Mouse (Mus musculus): ENCODE measurements at regions not wholly inside any gene's neighbourhood (a gene's known extent, or its start where the extent isn't known, plus 50 kb on each side); places are given as distances from the start of the nearest gene placed in this dataset.

DNA sequence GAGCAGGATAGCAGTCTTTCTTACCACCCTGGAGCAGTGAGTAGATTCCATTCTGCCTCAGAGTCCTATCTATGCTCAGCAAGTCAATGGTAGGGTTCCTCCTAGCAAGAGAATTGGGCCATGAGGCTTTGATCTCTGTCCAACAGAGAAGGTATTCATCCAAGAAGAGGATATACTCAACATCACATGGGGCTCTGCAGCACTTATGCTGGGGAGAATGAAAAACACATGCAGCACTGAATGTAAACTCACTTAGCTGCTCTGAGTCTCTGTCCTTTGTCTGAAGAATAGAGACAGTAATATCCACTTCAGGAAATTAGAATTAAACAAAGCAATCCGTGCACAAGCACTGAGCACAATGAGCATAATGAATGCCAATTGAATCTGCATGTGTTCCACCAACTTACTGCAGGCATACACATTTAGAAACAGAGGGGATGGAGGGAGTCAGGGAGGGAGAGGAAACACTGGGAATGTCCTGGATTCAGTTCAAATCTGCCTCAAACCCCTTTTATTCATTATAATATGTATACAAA lies 714.6 kb downstream of the Gm9195 start:
- H3K4me2 ChIP-seq = no peak overlapping the region
- no peaks in the 10 kb centered on the region for H3K36me3 ChIP-seq
- H3K4me3 ChIP-seq = no peak overlapping the region
- no peaks in the 10 kb centered on the region for H3K4me1 ChIP-seq
- ATAC-seq = no peak
- no peak overlapping the region for H3K27ac ChIP-seq
- no peaks in the 10 kb centered on the region for H3K27me3 ChIP-seq (replicated peaks)
- no peaks in the 10 kb centered on the region for H3K9me3 ChIP-seq (replicated peaks)
- WGBS (ENCODE audit: insufficient replicate concordance) = 54% methylated on average over 1 of the region's 1 CpGs
- no peak overlapping the region for H3K9ac ChIP-seq

- WGBS (ENCODE audit: insufficient replicate concordance) = 64% methylated on average over 1 of the region's 1 CpGs
- no peak overlapping the region for H3K4me3 ChIP-seq
- no peak overlapping the region for H3K9ac ChIP-seq
- no peaks in the 10 kb centered on the region for H3K36me3 ChIP-seq
- H3K27ac ChIP-seq = no peak overlapping the region
- H3K4me2 ChIP-seq = no peak overlapping the region
- no peak for ATAC-seq
- H3K27me3 ChIP-seq (replicated peaks) = no peaks in the 10 kb centered on the region
- no peaks in the 10 kb centered on the region for H3K9me3 ChIP-seq (replicated peaks)
- H3K4me1 ChIP-seq = no peaks in the 10 kb centered on the region
Measured at GRCm38 (mm10) chr14:71766856-71767255, 724.8 kb downstream of the Gm9195 start.

GRCm38 (mm10) chr14:71728542-71728941 lies 763.1 kb downstream of the Gm9195 start:
- Histone ChIP-seq H3K9me3 (replicated peaks) (no peaks in the 10 kb centered on the region), H3K4me2 (no peak overlapping the region), H3K27ac (no peak overlapping the region), H3K36me3 (no peaks in the 10 kb centered on the region), H3K27me3 (replicated peaks) (no peaks in the 10 kb centered on the region), H3K9ac (no peak overlapping the region), H3K4me3 (no peak overlapping the region), H3K4me1 (no peaks in the 10 kb centered on the region)
- no peak for ATAC-seq
- WGBS (ENCODE audit: insufficient replicate concordance) = 68% methylated on average over 4 of the region's 4 CpGs

GRCm38 (mm10) chr14:71723526-71723925 lies 768.1 kb downstream of the Gm9195 start:
- no peak overlapping the region for H3K4me2 ChIP-seq
- H3K27me3 ChIP-seq (replicated peaks) = no peaks in the 10 kb centered on the region
- H3K27ac ChIP-seq = no peak overlapping the region
- ATAC-seq = no peak
- no peak overlapping the region for H3K4me3 ChIP-seq
- WGBS (ENCODE audit: insufficient replicate concordance) = 33% methylated on average over 2 of the region's 2 CpGs
- no peaks in the 10 kb centered on the region for H3K4me1 ChIP-seq
- H3K36me3 ChIP-seq = no peaks in the 10 kb centered on the region
- no peaks in the 10 kb centered on the region for H3K9me3 ChIP-seq (replicated peaks)
- no peak overlapping the region for H3K9ac ChIP-seq

- H3K9me3 ChIP-seq (replicated peaks) = no peaks in the 10 kb centered on the region
Measured at GRCm38 (mm10) chr14:71709528-71710289, 781.9 kb downstream of the Gm9195 start.

GRCm38 (mm10) chr14:71692752-71693437 lies 798.7 kb downstream of the Gm9195 start:
- no peak for ATAC-seq
- no peaks in the 10 kb centered on the region for H3K4me1 ChIP-seq
- H3K4me3 ChIP-seq = no peak overlapping the region
- no peaks in the 10 kb centered on the region for H3K36me3 ChIP-seq
- H3K4me2 ChIP-seq = no peak overlapping the region
- H3K27me3 ChIP-seq (replicated peaks) = no peaks in the 10 kb centered on the region
- no peak overlapping the region for H3K9ac ChIP-seq
- no peaks in the 10 kb centered on the region for H3K9me3 ChIP-seq (replicated peaks)
- WGBS (ENCODE audit: insufficient replicate concordance) = 67% methylated on average over 3 of the region's 3 CpGs
- H3K27ac ChIP-seq = no peak overlapping the region

More at GRCm38 (mm10) chr14:71709528-71710289, 781.9 kb downstream of the Gm9195 start:
- H3K9ac ChIP-seq = no peak overlapping the region
- no peaks in the 10 kb centered on the region for H3K36me3 ChIP-seq
- no peaks in the 10 kb centered on the region for H3K4me1 ChIP-seq
- no peak for ATAC-seq
- H3K4me2 ChIP-seq = no peak overlapping the region
- H3K27ac ChIP-seq = no peak overlapping the region
- 41% methylated on average over 5 of the region's 5 CpGs for WGBS (ENCODE audit: insufficient replicate concordance)
- no peak overlapping the region for H3K4me3 ChIP-seq
- no peaks in the 10 kb centered on the region for H3K27me3 ChIP-seq (replicated peaks)

DNA sequence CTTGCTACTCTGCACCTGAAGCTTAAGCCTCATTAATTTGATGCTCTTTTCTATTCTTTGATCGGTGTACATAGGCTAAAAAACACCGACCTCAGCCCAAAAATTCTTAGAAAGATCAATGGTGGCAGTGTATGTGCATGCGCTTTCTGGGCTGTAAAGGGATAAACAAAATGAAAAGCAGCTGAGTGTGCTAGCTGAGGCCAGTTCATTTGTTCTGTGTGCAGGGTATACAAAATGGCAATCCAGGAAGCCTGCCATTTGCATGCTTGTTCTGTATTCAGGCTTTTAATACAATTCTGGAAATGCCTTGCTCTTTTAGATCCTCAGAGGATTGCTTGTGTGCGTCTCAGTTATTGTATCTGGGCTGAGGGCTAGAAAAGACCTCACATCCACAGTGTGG lies 817.1 kb downstream of the Gm9195 start:
- no peak overlapping the region for H3K4me2 ChIP-seq
- H3K4me1 ChIP-seq = no peaks in the 10 kb centered on the region
- no peak for ATAC-seq
- H3K27me3 ChIP-seq (replicated peaks) = no peaks in the 10 kb centered on the region
- no peaks in the 10 kb centered on the region for H3K9me3 ChIP-seq (replicated peaks)
- H3K9ac ChIP-seq = no peak overlapping the region
- no peak overlapping the region for H3K4me3 ChIP-seq
- H3K36me3 ChIP-seq = no peaks in the 10 kb centered on the region
- WGBS (ENCODE audit: insufficient replicate concordance) = 76% methylated on average over 4 of the region's 4 CpGs
- no peak overlapping the region for H3K27ac ChIP-seq

DNA sequence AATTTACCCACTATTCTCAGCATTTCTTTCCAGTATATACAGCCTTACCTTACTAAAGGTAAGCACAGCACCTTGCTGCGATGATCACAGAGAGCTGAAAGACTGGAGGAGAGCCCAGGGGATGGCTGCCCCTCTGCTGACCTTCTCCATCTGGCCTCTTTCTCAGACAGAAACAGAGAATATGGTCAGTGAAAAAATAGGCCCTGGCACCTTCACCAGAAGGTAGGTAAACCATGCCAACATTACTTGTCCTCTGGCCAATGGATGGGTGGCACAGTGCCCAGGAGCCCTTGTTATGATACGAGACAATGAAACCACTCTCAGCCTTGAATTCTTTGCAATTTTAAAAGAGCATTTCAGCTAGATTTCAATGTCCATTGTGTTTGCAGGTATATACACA lies 817.8 kb downstream of the Gm9195 start:
- H3K36me3 ChIP-seq = no peaks in the 10 kb centered on the region
- no peak for ATAC-seq
- WGBS (ENCODE audit: insufficient replicate concordance) = 69% methylated on average over 2 of the region's 2 CpGs
- H3K9me3 ChIP-seq (replicated peaks) = no peaks in the 10 kb centered on the region
- H3K9ac ChIP-seq = no peak overlapping the region
- H3K4me1 ChIP-seq = no peaks in the 10 kb centered on the region
- no peaks in the 10 kb centered on the region for H3K27me3 ChIP-seq (replicated peaks)
- no peak overlapping the region for H3K4me3 ChIP-seq
- H3K4me2 ChIP-seq = no peak overlapping the region
- H3K27ac ChIP-seq = no peak overlapping the region

DNA sequence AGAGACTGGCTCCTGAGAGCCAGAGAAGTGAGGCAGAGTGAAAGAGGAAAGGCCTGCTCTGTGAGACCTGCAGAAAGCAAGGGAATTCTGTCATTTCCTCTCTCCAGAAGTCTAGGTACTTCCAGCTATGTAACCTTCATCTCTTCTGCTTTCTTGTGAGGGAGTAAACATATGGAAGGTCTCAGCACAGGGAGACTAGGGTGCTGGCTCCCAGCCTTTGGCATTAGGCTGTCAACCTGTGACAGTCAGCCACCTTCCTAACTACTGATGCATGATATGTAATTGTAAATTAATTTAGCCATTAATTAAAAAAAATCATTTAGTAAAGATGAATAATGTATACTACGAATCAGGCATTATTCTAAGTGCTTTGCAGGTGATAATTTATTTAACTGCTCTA lies 819.2 kb downstream of the Gm9195 start:
- Histone ChIP-seq H3K27ac (no peak overlapping the region), H3K9me3 (replicated peaks) (no peaks in the 10 kb centered on the region), H3K4me2 (no peak overlapping the region), H3K36me3 (no peaks in the 10 kb centered on the region), H3K27me3 (replicated peaks) (no peaks in the 10 kb centered on the region), H3K4me1 (no peaks in the 10 kb centered on the region), H3K9ac (no peak overlapping the region), H3K4me3 (no peak overlapping the region)
- WGBS (ENCODE audit: insufficient replicate concordance) = 48% methylated on average over 1 of the region's 1 CpGs
- no peak for ATAC-seq

- Histone ChIP-seq H3K9ac (no peak overlapping the region), H3K27ac (no peak overlapping the region), H3K36me3 (no peaks in the 10 kb centered on the region), H3K4me3 (no peak overlapping the region), H3K4me2 (no peak overlapping the region), H3K4me1 (no peaks in the 10 kb centered on the region), H3K9me3 (replicated peaks) (no peaks in the 10 kb centered on the region), H3K27me3 (replicated peaks) (no peaks in the 10 kb centered on the region)
- 38% methylated on average over 2 of the region's 2 CpGs for WGBS (ENCODE audit: insufficient replicate concordance)
- ATAC-seq = no peak
Measured at GRCm38 (mm10) chr14:71671994-71672393, 819.6 kb downstream of the Gm9195 start.

DNA sequence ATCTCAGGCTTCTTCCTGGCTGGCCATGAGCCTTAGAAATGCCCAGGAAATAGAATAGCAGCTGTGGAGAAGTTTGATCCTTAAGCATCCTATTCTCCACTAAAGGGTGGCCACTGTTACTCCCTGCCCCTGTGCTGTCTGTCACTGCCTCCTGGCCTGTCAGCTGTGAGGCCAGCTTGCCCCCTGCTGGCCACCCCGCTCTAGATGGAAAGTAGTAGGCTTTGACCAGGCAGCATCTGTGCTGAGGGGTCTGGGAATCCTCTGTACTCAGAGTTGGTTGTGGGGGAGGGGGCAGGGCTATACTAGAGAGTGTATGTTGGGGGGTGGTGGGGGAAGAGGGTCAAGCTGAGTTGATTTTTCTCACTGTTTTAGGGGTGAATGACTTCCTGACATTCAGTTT lies 821.2 kb downstream of the Gm9195 start:
- 6% methylated on average over 1 of the region's 1 CpGs for WGBS (ENCODE audit: insufficient replicate concordance)
- Histone ChIP-seq H3K4me2 (no peak overlapping the region), H3K36me3 (no peaks in the 10 kb centered on the region), H3K9ac (no peak overlapping the region), H3K4me3 (no peak overlapping the region), H3K27ac (no peak overlapping the region), H3K27me3 (replicated peaks) (no peaks in the 10 kb centered on the region), H3K4me1 (no peaks in the 10 kb centered on the region), H3K9me3 (replicated peaks) (no peaks in the 10 kb centered on the region)
- ATAC-seq = no peak

DNA sequence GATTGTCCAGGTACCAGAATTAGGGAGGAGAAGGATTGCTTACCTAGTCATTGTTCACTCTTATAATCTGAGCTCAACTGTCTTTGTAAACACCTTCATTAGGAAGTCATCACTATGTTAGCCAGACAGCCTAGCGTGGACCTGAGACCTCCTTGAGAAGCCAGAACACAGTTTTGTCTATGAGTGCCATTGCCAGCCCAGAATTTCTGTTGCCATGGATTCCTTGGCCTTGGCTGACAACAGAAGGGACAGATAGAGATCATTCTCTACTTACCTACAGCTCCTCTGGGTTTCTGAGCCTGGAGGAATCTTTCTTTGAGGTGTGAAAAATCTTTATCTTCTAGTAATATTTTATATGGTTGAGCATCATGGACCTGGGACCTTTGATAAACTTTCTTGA lies 825.0 kb downstream of the Gm9195 start:
- H3K27ac ChIP-seq = no peak overlapping the region
- no peaks in the 10 kb centered on the region for H3K9me3 ChIP-seq (replicated peaks)
- H3K4me1 ChIP-seq = no peaks in the 10 kb centered on the region
- H3K4me2 ChIP-seq = no peak overlapping the region
- no peak overlapping the region for H3K4me3 ChIP-seq
- H3K9ac ChIP-seq = no peak overlapping the region
- H3K27me3 ChIP-seq (replicated peaks) = no peaks in the 10 kb centered on the region
- H3K36me3 ChIP-seq = no peaks in the 10 kb centered on the region
- no peak for ATAC-seq
- 55% methylated on average over 1 of the region's 1 CpGs for WGBS (ENCODE audit: insufficient replicate concordance)
